Mouse (Mus musculus): ENCODE measurements around the gene Pkig. TPM values are rescaled to one million over a fixed set of nuclear protein-coding genes. Genes with fewer than 3 reads are reported as not detected.

Pkig gene
- polyA plus RNA-seq, 1 experiment, result 57.4 TPM

DNA sequence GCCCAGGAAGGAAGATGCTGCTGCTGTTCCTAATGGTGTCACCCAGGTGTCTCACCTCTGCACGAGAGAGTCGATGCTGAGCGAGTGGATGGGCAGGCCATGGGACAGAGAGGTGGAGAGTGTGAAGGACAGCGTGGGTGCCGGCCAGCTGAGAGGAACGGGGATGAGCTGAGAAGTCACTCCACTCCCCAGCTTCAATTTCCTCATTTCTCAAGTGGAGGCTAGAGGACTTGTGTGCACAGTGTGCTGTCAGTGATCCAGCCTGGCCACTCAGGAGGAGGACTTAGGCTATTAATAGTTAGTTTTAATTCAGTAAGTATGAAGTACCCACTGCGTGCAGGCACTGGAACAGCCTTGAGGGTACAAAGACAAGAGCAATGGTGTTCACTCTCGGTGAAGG, 58.3 kb downstream of the Pkig start:
- Histone ChIP-seq H3K4me1 (ENCODE audit: control insufficient read depth, insufficient read depth, low read length) (peaks cover 19% of the 10 kb centered on the region), H3K27me3 (ENCODE audit: control insufficient read depth, insufficient read depth, low read length) (no peaks in the 10 kb centered on the region), H3K27ac (ENCODE audit: insufficient read depth, low read length) (no peak overlapping the region), H3K4me3 (replicated peaks; ENCODE audit: insufficient read depth, low read depth, low read length) (no peak overlapping the region)
- TF ChIP-seq POLR2A (IDR thresholded peaks at IDR 0.05; ENCODE audit: borderline replicate concordance, insufficient read depth, low read length), result no peak
- TF ChIP-seq CTCF (IDR thresholded peaks at IDR 0.05; ENCODE audit: borderline replicate concordance, insufficient read depth, low read depth, low read length), result no peak
- 80% methylated on average over 8 of the region's 8 CpGs for WGBS
- DNase-seq, result no peak

DNA sequence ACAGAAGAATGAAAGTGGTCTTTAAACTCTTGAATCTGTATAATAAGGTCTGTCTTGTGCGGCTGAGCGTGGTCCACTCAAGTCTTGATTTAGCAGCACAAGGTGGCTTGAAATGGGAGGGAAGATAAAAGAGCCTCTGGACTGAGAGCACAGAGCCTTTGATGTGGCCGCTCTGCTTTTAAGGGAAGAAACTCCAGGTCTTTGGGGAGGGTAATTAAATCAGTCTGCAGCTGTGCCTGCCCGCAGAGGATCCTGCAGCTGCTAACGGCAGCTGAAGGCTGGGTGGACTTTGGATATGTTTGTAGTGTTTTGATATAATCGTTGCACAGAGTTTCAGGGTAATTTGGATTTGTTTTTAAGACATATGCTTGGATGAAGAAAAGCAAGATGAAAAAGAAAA, 58.7 kb downstream of the Pkig start:
- TF ChIP-seq POLR2A (IDR thresholded peaks at IDR 0.05; ENCODE audit: borderline replicate concordance, insufficient read depth, low read length) (no peak), CTCF (IDR thresholded peaks at IDR 0.05; ENCODE audit: borderline replicate concordance, insufficient read depth, low read depth, low read length) (no peak)
- H3K27ac ChIP-seq (ENCODE audit: insufficient read depth, low read length), result no peak overlapping the region
- WGBS, result 67% methylated on average over 6 of the region's 6 CpGs

DNA sequence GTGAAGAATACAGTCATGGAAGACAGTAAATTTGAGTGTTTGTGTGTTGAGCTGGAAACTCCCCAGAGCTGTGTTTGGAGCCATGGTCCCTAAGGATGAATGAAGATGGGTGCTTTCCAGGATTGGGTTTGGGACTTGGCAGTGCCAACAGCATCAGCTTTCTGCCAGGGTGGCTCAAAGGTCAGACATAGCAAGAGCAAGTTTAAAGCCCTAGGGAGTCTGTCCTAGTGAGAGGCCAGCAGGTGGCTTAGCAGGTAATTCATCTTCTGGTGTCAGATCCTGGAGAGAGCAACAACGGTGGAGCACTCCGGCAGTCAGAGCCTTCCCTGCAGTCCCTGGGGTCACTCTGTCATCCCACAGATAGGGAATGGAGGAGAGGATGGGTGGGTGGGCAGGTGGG, 60.3 kb downstream of the Pkig start:
- peak overlapping the region; percentile 74 for H3K27ac ChIP-seq (ENCODE audit: insufficient read depth, low read length)
- no peaks in the 10 kb centered on the region for H3K27me3 ChIP-seq (ENCODE audit: control insufficient read depth, insufficient read depth, low read length)
- peak in 1 of 2 experiments; percentile 42 for DNase-seq
- WGBS, result 11% methylated on average over 2 of the region's 2 CpGs
- peaks cover 29% of the 10 kb centered on the region for H3K4me1 ChIP-seq (ENCODE audit: control insufficient read depth, insufficient read depth, low read length)
- TF ChIP-seq POLR2A (IDR thresholded peaks at IDR 0.05; ENCODE audit: borderline replicate concordance, insufficient read depth, low read length), result no peak
- no peak for TF ChIP-seq CTCF (IDR thresholded peaks at IDR 0.05; ENCODE audit: borderline replicate concordance, insufficient read depth, low read depth, low read length)
- H3K4me3 ChIP-seq (replicated peaks; ENCODE audit: insufficient read depth, low read depth, low read length), result no peak overlapping the region

More for the DNA sequence above, 58.7 kb downstream of the Pkig start:
- no peak for DNase-seq
- Histone ChIP-seq H3K27me3 (ENCODE audit: control insufficient read depth, insufficient read depth, low read length) (no peaks in the 10 kb centered on the region), H3K4me1 (ENCODE audit: control insufficient read depth, insufficient read depth, low read length) (peaks cover 23% of the 10 kb centered on the region), H3K4me3 (replicated peaks; ENCODE audit: insufficient read depth, low read depth, low read length) (no peak overlapping the region)

DNA sequence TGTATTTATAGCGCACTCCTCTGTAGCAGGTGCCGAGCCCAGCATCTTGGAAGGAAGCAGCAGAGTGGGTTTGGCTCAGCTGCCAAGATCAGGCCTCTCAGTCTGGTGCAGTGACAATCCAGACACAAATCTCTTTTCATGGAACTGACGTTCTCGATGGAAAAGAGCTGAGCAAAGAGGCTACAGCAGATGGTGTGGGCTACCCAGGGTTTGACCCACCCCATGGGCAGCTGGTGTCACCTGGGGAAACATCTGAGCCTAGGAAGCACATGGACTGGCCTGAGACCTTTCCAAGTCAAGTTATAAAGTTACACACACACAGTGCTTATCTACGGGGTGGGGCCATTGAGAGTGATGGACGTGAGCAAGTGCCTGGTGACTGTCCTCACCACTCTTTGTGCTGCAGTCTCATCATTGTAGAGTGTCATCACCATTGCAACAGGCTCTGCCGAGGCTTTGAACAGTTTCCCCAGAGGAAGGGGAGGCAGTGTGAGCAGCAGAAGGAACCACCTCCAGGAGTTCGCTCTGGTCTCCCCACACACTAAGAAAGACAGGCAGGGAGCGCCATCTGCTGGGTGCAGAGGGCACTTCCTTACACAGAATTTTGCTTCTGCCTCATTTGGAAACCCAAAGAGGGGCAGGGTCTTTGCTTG, 60.9 kb downstream of the Pkig start:
- TF ChIP-seq CTCF (IDR thresholded peaks at IDR 0.05; ENCODE audit: borderline replicate concordance, insufficient read depth, low read depth, low read length) (peak; percentile 98), POLR2A (IDR thresholded peaks at IDR 0.05; ENCODE audit: borderline replicate concordance, insufficient read depth, low read length) (no peak)
- peak; percentile 80 to 87 for DNase-seq
- Histone ChIP-seq H3K4me1 (ENCODE audit: control insufficient read depth, insufficient read depth, low read length) (peaks cover 29% of the 10 kb centered on the region), H3K27ac (ENCODE audit: insufficient read depth, low read length) (peak overlapping the region; percentile 74), H3K4me3 (replicated peaks; ENCODE audit: insufficient read depth, low read depth, low read length) (peak overlapping the region; percentile 17), H3K27me3 (ENCODE audit: control insufficient read depth, insufficient read depth, low read length) (no peaks in the 10 kb centered on the region)
- WGBS, result 4% methylated on average over 9 of the region's 9 CpGs

DNA sequence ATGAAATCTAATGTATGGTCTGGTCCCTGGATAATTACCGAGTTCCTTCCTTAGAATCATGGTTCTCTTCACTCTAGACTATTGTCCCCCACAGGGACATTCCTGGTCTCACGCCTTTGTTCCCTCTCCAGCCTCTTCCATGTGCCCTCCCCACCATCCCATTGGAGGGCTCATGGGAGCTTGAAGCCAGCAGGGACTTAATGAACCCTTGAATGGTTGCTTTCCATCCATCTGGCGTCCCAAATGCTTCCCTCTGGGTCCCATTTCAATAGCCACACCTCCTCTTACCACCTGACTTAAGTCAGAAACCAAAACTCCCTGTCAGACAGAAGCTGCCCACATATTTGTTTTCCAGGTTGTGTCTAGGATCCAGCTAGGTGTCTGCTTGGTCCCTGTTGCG, 61.4 kb downstream of the Pkig start:
- Histone ChIP-seq H3K4me3 (replicated peaks; ENCODE audit: insufficient read depth, low read depth, low read length) (no peak overlapping the region), H3K4me1 (ENCODE audit: control insufficient read depth, insufficient read depth, low read length) (peaks cover 33% of the 10 kb centered on the region), H3K27me3 (ENCODE audit: control insufficient read depth, insufficient read depth, low read length) (no peaks in the 10 kb centered on the region), H3K27ac (ENCODE audit: insufficient read depth, low read length) (no peak overlapping the region)
- WGBS, result 26% methylated on average over 4 of the region's 4 CpGs
- TF ChIP-seq POLR2A (IDR thresholded peaks at IDR 0.05; ENCODE audit: borderline replicate concordance, insufficient read depth, low read length), result no peak
- no peak for TF ChIP-seq CTCF (IDR thresholded peaks at IDR 0.05; ENCODE audit: borderline replicate concordance, insufficient read depth, low read depth, low read length)
- DNase-seq, result peak in 1 of 2 experiments; percentile 50

DNA sequence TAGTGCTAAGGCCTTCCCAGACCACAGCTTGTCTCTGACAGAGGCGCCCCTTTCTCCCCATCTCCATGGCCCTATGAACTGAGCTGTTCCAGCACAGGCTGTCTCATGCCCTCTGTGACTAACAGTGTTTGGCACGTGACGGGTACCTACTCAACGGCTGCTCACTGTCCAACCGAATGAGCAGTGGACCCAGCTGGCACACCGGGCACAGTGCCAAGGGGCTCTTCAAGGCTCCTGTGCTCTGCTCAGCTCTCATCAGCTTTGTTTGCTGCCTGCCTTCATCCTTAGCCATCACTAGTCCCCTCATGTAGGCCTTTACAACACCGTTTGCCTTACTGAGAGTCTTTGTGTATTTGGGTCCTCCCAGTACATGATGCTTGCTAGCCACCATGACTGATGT, 64.4 kb downstream of the Pkig start:
- peaks cover 37% of the 10 kb centered on the region for H3K4me1 ChIP-seq (ENCODE audit: control insufficient read depth, insufficient read depth, low read length)
- DNase-seq, result peak; percentile 74 to 85
- 9% methylated on average over 7 of the region's 7 CpGs for WGBS
- H3K27ac ChIP-seq (ENCODE audit: insufficient read depth, low read length), result 0 out of 2 replicates have a peak overlapping the region, but pooled peaks have one; percentile 12
- no peaks in the 10 kb centered on the region for H3K27me3 ChIP-seq (ENCODE audit: control insufficient read depth, insufficient read depth, low read length)
- no peak overlapping the region for H3K4me3 ChIP-seq (replicated peaks; ENCODE audit: insufficient read depth, low read depth, low read length)
- no peak for TF ChIP-seq POLR2A (IDR thresholded peaks at IDR 0.05; ENCODE audit: borderline replicate concordance, insufficient read depth, low read length)
- TF ChIP-seq CTCF (IDR thresholded peaks at IDR 0.05; ENCODE audit: borderline replicate concordance, insufficient read depth, low read depth, low read length), result no peak

DNA sequence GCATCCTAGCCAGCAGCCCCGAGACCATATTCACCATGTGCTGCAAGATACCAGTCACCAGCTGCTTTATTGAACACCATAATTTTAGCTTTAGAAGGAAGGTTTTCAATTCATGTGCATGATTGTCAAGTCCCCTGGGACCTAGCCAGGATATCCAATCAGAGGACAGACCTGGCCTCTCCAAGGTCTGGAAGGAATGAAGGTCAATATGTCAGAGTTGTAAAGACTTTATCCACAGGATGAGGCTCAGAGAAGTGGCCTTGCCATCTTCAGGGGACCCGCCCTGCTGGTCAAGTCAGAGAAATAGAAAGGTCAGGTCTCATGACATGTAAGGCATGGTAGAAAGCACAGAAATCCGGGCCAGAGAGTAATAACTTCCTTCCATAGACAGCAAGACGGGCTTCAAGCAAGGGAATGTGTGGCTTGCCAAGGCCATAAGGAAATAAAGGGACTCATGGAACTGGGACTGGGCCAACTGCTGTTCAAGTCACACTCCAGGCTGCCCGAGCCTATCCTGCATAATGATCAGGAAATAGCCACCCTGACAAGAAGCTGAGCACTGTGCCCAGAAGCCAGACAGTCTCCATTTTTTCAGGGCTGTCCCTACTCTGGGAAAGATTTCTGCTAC, 68.7 kb downstream of the Pkig start:
- no peak overlapping the region for H3K4me3 ChIP-seq (replicated peaks; ENCODE audit: insufficient read depth, low read depth, low read length)
- DNase-seq, result no peak
- no peaks in the 10 kb centered on the region for H3K27me3 ChIP-seq (ENCODE audit: control insufficient read depth, insufficient read depth, low read length)
- no peak overlapping the region for H3K27ac ChIP-seq (ENCODE audit: insufficient read depth, low read length)
- 43% methylated on average over 5 of the region's 5 CpGs for WGBS
- TF ChIP-seq CTCF (IDR thresholded peaks at IDR 0.05; ENCODE audit: borderline replicate concordance, insufficient read depth, low read depth, low read length) (no peak), POLR2A (IDR thresholded peaks at IDR 0.05; ENCODE audit: borderline replicate concordance, insufficient read depth, low read length) (no peak)
- H3K4me1 ChIP-seq (ENCODE audit: control insufficient read depth, insufficient read depth, low read length), result peaks cover 27% of the 10 kb centered on the region

DNA sequence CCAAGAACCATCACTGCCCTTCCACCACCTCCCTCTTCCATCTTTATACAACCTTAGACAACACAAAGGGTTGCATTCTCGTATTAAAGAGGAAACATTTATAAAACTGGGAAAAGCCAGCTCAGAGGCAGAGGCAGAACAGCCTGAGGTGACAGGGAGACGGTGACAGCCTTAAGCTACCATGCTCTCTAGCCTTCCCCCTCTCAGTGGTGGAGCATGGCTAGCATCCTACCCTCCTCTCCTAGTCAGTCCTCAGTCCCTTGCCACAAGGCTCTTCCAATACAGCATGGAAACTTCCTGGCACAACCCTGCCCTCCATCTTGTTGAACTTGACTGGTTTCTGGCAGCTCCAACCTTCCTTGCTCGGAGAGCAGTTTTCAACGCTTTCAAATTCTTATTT, 70.1 kb downstream of the Pkig start:
- no peaks in the 10 kb centered on the region for H3K27me3 ChIP-seq (ENCODE audit: control insufficient read depth, insufficient read depth, low read length)
- no peak for DNase-seq
- TF ChIP-seq CTCF (IDR thresholded peaks at IDR 0.05; ENCODE audit: borderline replicate concordance, insufficient read depth, low read depth, low read length), result no peak
- no peak for TF ChIP-seq POLR2A (IDR thresholded peaks at IDR 0.05; ENCODE audit: borderline replicate concordance, insufficient read depth, low read length)
- H3K27ac ChIP-seq (ENCODE audit: insufficient read depth, low read length), result no peak overlapping the region
- H3K4me1 ChIP-seq (ENCODE audit: control insufficient read depth, insufficient read depth, low read length), result peaks cover 15% of the 10 kb centered on the region; the same call in 1 of the 2 replicates
- 91% methylated on average over 4 of the region's 4 CpGs for WGBS
- no peak overlapping the region for H3K4me3 ChIP-seq (replicated peaks; ENCODE audit: insufficient read depth, low read depth, low read length)

Data from cerebellum, adult 2 months (tissue).